Mouse (Mus musculus) liver, embryonic 14.5 days (tissue): ENCODE data around the gene Avpr2.

ENCODE experiments used
- CTCF ChIP-seq: IDR thresholded peaks from 2 replicates; pipeline ENCODE4 v1.5.1; 2016; ENCODE audit warnings: antibody characterized with exemption, low read depth, control low read depth
- EP300 ChIP-seq: IDR thresholded peaks from 2 replicates; pipeline ENCODE4 v1.6.1; 2016; ENCODE audit warnings: antibody characterized with exemption, low read depth

- TF ChIP-seq CTCF (no peak), EP300 (no peak)
These were observed 19.3 kb downstream of the Avpr2 start for GRCm38 (mm10) chrX:73911156-73911555.
